Mouse (Mus musculus) G1E-ER4 (cell line): ENCODE measurements around the gene Tnks2. TPM values are rescaled to one million over a fixed set of nuclear protein-coding genes. Genes with fewer than 3 reads are reported as not detected.
A peak's percentile ranks its signal among the peaks of the same experiment; 100 is the strongest.

Source experiments
- GATA1 ChIP-seq: IDR thresholded peaks from one replicate; pipeline ENCODE4 v1.8.0; 2012; ENCODE audit warnings: low read length, inconsistent platforms
- polyA plus RNA-seq: library from polyadenylated mRNA; stranded (reverse); fragments of >175 nt; gene quantifications from 2 replicates; pipeline ENCODE4 v1.2.3, GENCODE M21; 2012

The Tnks2 gene
- polyA plus RNA-seq, 1 experiment = 25.8 TPM

GRCm38 (mm10) chr19:36910424-36911045 is 76.5 kb downstream of the Tnks2 start:
- TF ChIP-seq GATA1 = no peak

GRCm38 (mm10) chr19:36913064-36913463 is 79.0 kb downstream of the Tnks2 start:
- no peak for TF ChIP-seq GATA1

- no peak for TF ChIP-seq GATA1
These were observed 82.2 kb downstream of the Tnks2 start for GRCm38 (mm10) chr19:36916206-36916605.

- no peak for TF ChIP-seq GATA1
These were observed 82.9 kb downstream of the Tnks2 start for GRCm38 (mm10) chr19:36916876-36917389.

- no peak for TF ChIP-seq GATA1
These were observed 84.6 kb downstream of the Tnks2 start for GRCm38 (mm10) chr19:36918441-36919301.

- TF ChIP-seq GATA1 = no peak
These were observed 85.4 kb downstream of the Tnks2 start, which contains the start of gene Fgfbp3 for GRCm38 (mm10) chr19:36919466-36919865. Gene Fgfbp3, minus strand, starts transcription at chr19:36919615.

- TF ChIP-seq GATA1 = no peak
These were observed 88.0 kb downstream of the Tnks2 start for GRCm38 (mm10) chr19:36922015-36922414.

GRCm38 (mm10) chr19:36922936-36923335 is 88.9 kb downstream of the Tnks2 start:
- TF ChIP-seq GATA1 = no peak

- no peak for TF ChIP-seq GATA1
These were observed 91.9 kb downstream of the Tnks2 start, which contains the start of gene Btaf1 for GRCm38 (mm10) chr19:36925671-36926552. Gene Btaf1, plus strand, starts transcription at chr19:36926079.

- no peak for TF ChIP-seq GATA1
These were observed 92.7 kb downstream of the Tnks2 start for GRCm38 (mm10) chr19:36926553-36927236.

GRCm38 (mm10) chr19:36927800-36928361 is 93.8 kb downstream of the Tnks2 start:
- TF ChIP-seq GATA1 = no peak

- TF ChIP-seq GATA1 = no peak
These were observed 95.8 kb downstream of the Tnks2 start for GRCm38 (mm10) chr19:36929816-36930215.

GRCm38 (mm10) chr19:36932097-36932496 is 98.1 kb downstream of the Tnks2 start:
- peak; percentile 79 for TF ChIP-seq GATA1

- TF ChIP-seq GATA1 = no peak
These were observed 98.6 kb downstream of the Tnks2 start for GRCm38 (mm10) chr19:36932613-36933012.
